Mouse (Mus musculus) hindlimb bud, embryonic 11.5 days (tissue): ENCODE results near the gene Ccdc80.
A peak's percentile ranks its signal among the peaks of the same experiment; 100 is the strongest.

Source experiments
- DNase-seq: peaks from one replicate; pipeline ENCODE4 v3.0.0-alpha.2; 2012; ENCODE audit warnings: low read depth, low spot score; ENCODE audit errors: extremely low spot score

The Ccdc80 gene

DNA sequence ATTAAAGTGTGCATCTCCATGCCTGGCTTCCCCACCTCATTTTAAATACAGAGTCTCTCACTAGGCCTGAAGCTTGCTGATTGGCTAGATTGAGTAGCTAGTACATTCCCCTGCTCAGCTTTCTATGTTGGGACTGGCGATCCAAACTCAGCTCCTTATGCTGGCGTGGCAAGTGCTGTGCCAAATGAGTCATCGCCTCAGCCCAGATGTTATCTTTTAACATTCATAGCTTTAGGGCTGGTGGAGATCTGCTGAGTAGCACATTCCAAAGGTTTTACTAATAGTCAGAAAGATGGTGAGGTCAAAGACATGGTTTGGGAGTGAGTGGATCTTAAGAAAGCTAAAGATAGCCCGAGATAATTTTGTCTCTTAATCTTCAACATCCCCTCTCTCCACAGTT lies 17.3 kb downstream of the Ccdc80 start:
- no peak for DNase-seq

DNA sequence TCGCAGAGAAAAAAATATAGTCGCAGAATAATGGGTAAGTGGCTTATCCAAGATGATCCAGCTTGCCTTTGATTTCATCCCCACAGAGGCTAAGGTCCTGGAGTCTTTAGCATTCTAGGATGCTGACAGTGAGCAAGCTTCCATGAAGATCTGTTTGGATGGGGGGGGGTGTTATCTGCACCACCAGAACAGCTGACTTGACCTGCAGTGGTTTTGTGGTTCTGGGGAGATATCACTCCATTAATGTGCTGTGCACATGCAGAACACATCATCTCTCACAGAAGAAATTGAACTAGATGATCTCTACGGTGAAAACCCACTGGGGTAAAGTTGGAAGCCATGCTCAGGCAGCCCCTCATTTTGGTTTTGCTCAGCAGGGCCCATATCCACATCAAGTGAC lies 24.0 kb downstream of the Ccdc80 start:
- DNase-seq = no peak

DNA sequence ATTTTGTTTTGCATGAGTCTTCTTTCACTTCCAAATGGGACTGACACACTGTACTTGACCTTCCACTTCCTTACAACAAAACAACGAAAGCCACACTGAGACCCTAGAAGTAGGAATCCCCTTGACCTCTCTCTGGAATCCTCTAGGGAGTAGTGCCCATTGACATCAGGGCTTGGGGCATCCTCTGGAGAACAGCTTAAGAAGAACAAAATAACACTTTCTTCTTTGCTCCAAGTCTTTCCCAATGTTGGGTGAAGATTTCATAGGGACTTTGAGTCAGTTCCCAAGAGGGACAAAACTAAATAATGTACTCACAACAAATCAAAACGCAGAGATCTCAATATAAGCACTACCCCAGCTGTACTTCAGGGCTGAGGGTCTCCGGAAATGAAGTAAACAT lies 25.6 kb downstream of the Ccdc80 start:
- DNase-seq = no peak

DNA sequence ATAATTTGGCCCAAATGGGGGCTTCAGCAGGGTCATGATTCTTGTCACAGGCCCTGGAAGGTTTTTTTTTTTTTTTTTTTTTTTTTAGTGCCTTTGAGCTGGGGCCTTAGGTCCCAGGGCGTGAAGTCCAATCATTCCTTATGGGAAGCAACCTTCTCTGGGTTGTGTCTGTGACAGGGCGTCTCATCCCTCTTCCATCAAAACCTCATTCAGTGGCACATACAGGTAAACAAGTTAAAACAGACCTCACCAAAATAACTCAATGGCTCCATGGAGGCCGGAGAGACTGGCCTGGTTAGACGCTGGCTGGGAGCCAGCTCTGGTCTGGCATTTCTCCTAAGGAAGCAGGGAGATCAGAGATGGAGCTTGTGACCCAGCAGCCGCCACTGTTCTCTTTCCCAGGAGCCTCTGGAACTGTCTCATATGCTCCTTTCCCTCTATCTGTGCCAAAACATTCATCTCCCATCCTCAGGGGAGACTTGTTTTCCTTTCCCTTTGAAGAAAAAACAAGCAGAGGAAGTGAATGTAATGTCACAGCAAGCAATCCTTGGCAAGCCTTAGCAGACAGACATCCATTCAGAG lies 27.7 kb downstream of the Ccdc80 start:
- no peak for DNase-seq

DNA sequence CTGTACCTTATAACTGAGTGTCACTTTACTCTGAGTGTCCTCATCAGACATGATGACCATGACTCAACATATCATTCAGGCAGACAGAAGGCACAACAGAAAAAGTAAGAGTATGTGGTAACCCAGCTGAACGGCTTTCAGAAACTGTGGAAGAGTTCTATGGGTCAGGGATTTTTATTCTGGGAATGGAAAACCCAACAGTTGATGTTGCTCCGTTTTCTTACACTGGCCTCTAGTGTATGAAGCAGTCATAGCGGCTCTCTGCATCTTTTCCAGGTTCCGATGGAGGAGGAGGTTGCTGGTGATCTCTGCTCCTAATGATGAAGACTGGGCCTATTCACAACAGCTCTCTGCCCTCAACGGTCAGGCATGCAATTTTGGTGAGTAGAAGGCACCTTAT lies 29.4 kb downstream of the Ccdc80 start:
- no peak for DNase-seq

DNA sequence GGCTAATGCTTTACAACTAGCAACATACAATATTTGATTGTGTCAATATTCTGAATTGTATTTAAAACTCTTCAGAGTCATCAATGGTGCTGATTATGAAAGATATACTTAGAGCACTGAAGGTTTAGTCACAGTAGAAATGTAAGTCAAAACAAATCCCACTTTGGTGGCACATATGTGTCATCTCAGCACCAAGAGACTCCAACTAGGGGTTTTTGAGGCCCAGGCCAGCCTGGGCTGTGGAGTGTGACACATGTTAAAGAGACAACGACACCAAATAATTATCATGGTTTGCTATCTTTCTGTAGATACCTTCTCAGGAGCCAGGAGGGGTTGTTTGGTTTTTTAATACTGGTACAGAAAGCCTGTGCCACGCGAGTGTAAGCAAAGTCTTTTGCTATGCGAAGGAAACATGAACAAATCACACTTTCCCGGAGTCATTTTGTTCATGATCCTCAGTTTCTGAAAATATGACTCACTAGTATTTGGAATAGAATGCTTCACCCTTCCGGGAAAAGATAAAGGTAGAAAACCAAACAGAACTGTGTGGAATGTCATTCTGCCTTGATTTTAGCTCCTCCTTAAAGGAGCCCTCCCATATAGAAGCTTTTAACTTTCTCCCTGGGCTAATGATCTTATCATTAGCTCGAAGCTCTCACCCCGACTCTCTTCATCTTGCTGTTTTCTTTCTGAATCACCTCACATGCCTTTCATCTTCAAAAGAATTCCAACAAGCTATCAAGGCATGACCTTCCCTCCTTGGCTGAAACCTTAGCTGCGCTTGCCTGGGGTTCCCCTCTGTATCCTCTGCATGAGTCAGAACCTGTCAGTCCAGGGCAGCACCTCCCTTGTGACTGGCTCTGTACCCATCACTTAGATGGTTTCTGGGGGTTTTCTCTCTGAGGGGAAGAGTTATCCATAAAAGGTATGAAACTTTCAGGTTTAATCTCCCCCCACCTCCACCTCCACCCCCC lies 31.3 kb downstream of the Ccdc80 start:
- DNase-seq = no peak

DNA sequence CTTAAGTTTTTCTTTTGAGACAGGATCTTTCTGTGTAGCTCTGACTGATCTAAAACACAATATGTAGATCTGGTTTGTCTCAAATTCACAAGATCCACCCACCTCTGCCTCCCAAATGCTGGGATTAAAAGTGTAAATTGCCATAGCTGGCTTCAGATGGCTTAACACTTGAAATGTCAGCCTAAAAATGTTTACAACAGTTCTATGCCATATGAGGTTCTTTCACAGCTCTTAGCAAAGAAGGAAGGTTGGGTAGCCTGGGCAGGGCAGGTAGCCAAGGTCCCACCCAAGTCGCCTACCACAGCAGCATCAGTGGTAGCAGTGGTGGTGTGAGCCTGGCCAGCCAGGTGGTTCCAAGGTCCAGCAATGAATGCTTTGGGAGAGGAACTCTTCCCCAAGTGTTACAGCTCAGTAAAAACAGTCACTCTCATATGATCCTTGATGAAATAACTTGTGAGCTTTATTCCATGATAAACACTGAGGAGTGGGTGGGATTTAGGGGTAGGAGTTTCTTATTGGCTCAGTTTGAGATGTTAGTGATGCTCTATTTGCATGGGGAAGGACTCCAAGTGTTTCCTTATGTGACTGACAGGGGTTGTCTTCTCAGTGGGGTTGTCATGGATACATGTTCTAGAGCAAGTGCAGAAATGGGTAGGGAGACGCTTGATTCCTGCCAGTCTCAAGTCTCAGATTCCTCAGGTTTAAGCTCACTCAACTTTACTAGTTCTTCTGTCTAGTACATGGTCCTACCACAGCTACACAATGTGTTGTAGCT lies 34.9 kb downstream of the Ccdc80 start:
- no peak for DNase-seq

DNA sequence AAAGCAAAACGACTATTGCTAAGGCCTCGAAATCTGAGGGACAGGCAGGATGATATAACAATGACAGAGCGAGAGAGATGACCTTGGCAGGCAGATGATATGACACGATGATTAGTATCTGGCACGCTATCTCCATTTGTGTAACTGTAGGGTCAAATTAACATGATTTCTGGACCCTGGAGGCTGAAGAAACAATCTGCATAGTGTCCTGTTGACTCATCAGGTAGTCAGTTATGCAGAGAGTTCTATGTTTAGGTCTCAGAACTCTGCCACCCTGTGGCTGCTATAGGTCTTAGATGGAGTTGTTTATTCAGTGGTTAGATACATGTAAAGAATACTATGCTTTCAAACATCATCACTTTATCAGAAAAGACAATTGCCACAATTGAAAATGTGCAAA lies 48.5 kb downstream of the Ccdc80 start:
- no peak for DNase-seq

DNA sequence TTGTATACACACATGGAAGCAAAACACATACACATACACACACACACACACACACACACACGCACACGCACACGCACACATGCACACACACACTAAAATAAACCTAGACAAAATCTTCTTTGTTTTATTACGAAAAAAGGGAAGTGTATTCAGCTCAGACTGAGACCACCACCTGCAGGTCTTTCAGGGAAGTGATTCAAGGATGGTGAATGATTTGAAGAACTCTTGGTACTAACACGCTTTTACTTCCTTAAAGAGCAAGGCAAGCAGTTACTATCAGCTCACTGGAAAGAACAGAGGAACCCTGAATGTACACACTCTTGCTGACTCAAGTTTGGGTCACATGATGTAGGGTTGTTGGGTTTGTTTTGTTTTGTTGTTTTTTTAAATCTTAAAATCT lies 49.4 kb downstream of the Ccdc80 start:
- no peak for DNase-seq

DNA sequence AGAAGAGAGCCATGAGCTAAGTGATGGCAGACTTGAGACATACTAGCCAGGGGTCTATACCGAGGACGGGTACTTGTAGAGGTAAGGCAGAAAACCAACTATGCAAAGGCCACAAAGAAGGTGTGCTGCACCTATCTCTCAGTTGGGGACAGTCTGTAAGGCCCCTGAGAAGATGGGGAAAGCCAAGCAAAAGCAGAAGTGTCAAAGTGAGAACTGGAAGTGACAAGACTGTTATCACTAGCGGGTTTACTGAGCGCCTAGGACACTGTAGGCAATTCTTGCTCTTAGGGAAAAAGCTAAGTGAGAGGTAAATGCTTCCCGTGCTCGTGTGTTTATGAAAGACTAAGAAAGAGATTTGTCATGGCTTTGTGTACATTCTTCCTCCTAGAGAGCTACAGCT lies 51.9 kb downstream of the Ccdc80 start:
- DNase-seq = no peak

DNA sequence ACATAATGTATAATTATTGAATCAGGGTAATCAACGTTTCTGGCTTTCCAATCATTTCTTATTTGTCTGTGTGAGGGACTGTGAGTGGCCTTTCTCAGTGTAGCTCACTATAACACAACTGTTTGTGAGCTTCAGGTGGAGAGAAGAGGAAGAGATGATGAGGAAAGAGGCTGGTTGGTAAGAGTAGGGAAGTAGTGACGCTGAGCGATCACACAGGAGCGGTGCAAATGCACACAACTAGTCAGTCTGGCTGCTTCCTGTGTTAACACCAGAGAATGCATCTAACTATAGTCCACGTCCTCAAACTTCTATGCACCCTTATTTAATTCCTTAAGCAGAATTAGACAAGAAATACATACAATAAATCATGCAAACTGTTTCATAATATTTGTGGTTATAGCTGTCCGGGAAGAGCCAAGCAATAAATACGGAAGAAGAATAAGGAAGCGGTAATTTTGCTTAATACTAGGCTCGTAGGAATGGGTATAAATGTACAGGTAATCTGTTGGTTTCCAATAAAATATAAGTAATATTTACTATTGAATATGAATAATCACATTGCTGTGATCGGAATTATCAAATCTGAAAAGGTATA lies 55.4 kb downstream of the Ccdc80 start:
- DNase-seq = no peak

DNA sequence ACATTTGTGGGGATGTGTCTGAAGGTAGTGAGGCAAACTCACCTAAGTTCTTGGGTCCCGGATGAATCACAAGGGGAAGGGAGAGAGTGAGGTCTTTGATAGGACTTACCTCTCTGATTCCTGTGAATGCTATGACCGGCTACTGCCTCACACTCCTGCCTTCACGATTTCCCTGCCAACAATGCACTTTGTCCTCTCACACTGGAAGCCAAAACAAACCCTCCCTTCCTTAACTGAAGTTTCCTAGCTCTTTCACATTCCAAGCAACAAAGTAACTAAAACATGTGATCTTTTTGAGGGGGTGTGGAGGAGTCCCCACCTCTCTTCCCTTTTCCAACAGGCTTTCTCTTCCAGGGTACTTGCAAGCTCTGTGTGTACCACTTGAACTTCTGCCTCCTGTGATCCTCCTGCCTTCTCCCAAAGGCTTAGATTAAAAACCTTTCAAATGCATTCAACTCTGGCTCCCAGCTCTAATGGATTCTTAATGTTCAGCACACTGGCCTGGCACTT lies 61.6 kb downstream of the Ccdc80 start:
- DNase-seq = no peak

DNA sequence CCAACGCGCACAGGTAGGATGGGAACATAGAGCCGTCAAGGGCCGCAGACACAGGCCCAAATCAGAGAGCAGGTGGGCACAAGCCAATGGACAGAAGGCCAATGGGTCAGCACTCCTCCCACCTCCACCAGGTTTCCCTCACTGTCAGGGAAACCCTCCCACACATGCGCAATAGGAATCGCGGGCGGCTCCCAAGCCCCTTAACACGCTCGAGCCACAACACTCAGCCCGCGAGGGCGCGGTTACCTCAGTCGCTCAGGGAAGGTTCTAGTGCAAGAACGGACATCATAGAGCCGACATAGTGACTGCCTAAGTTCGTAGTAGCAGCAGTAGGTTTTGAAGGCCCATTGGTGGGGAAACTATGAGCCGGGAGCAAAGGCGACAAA lies 64.9 kb downstream of the Ccdc80 start:
- DNase-seq = peak; percentile 41

DNA sequence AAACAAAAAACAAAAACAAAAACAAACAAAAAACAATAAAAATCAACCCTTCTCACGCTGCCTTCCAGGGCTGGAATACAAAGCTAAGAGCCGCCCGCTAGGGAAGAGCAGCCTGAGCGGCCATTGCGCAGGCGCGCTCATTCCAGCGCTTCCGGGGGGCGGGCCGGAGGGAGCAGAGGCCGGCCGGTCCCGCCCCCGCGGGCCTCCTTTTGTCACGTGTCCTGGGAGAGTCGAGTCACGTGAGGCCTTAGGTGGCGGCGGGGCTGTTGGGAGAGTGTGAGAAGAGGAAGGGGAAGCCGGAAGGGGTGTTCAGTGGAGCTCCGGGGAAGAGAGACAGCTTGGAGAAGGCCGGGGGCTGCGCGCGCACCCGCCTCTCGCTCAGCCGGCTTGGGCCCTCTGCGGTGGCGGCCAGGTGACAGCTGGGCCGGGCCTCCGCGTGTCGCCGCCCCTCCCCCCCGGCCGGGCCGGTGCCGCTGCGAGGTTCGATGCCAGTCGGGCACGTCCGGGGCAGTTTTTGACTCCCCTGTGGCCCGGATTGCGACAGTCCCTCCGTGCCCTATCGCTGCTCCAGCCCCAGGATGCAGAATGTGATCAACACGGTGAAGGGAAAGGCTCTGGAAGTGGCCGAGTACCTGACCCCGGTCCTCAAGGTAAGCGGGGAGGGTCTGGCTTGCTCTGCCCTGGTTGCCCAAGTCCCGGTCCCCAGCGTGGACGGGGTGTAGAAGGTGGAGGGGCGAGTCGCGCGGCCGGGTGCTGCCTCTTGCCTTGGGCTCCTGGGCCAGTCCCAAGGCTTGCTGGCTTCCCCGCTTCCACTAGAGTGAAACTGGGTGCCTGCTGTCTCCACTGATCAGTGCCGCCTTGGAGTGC lies 65.6 kb downstream of the Ccdc80 start, which contains the start of the genes Slc35a5 and Atg3:
Gene Slc35a5, minus strand, starts transcription at position 185 of the 867 bp plus-strand sequence.
Gene Atg3, plus strand, starts transcription at position 264 of the 867 bp plus-strand sequence.
- DNase-seq = peak; percentile 58

DNA sequence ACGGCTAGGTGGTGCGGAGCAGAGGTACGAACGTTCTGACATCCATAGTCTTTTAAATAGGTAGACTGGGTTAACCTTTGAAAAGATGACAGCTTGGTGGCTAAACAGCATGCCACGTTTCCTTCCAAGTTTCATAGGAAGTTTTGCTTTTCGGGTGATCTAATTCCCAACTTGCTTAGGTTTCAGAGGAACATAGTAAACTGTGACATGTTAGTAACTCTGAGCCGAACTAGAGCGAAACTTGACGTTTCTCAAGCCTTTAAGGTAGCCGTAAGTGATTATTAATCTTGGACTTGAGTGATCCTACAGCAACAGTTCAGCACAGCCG lies 66.2 kb downstream of the Ccdc80 start:
- DNase-seq = no peak
